Mouse (Mus musculus): Measurements from ENCODE around the gene Fhad1.

DNA sequence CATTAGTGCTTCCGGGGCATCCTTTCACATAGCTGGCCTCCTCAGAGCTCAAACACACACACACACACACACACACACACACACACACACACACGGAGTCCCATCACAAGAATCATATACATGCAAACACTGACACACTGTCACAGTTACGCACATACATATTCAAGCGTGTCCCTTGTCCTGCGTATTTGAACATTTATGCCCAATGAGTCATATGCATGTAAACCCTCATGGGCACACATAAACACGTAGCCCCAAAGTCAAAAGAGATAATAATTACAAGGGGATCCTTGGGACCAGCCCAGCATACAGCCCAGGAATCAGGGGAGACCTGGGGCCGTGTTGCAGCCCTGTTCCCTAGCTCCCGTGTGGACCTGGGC is 112.4 kb downstream of the Fhad1 start:
- TF ChIP-seq CTCF (conservative IDR thresholded peaks at IDR 0.05; ENCODE audit: insufficient read depth, insufficient read length, low read depth, low read length) (no peak), POLR2A (IDR thresholded peaks at IDR 0.05; ENCODE audit: low read depth, low read length) (no peak)

All from kidney, adult 2 months (tissue).